Mouse (Mus musculus) urinary bladder, postnatal 10 days (tissue): ENCODE data around the gene Lhfpl5.

ENCODE experiments used
- DNase-seq: peaks from one replicate; pipeline ENCODE4 v3.0.0; 2022; ENCODE audit warnings: low spot score

Lhfpl5 gene

DNA sequence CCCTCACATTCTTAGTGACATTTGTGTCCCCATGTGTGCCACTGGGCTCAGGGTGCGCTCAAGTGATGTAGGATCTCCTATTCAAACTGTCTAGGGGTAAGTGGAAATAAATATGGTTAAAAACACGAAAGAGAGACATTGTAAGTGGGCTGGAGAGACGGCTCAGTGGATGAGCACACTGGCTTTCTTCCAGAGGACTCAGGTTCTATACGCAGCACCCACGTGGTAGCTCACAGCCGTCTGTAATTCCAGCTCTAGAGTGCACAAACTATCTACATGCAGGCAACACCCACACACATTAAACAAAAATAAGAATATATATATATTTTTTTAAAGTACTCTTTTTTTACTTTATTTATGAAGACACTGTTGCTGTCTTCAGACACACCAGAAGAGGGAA is 2.5 kb upstream of the Lhfpl5 start:
- no peak for DNase-seq

DNA sequence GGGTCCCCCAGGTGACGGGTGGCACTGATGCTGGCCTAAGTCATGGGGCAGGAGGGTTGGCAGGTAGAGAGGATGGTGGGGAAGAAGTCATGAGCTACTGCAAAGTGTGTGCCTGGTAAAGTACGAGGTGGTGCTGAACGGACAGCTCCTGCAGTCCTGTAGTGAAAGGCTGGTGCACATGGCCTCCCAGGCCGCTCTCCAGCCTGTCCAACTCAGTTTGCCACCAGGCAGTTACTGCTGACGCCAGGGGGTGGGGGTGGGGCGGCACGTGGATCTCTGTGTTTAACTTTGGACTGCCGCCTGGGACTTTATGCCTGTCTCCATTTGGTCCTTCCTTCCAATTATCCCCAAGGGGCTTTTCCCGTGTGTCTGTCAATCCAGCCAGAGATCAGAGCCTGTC is 5.0 kb downstream of the Lhfpl5 start:
- peak; percentile 37 for DNase-seq

- no peak for DNase-seq
Measured at GRCm38 (mm10) chr17:28581056-28581455, 5.6 kb downstream of the Lhfpl5 start.

- no peak for DNase-seq
Measured at GRCm38 (mm10) chr17:28586509-28586908, 11.1 kb downstream of the Lhfpl5 start.

GRCm38 (mm10) chr17:28588591-28588990 is 13.2 kb downstream of the Lhfpl5 start:
- DNase-seq: no peak

GRCm38 (mm10) chr17:28590596-28590995 is 15.2 kb downstream of the Lhfpl5 start:
- no peak for DNase-seq

- DNase-seq: no peak
Measured at GRCm38 (mm10) chr17:28591476-28591875, 16.0 kb downstream of the Lhfpl5 start.

GRCm38 (mm10) chr17:28592998-28593397 is 17.6 kb downstream of the Lhfpl5 start:
- DNase-seq: no peak

DNA sequence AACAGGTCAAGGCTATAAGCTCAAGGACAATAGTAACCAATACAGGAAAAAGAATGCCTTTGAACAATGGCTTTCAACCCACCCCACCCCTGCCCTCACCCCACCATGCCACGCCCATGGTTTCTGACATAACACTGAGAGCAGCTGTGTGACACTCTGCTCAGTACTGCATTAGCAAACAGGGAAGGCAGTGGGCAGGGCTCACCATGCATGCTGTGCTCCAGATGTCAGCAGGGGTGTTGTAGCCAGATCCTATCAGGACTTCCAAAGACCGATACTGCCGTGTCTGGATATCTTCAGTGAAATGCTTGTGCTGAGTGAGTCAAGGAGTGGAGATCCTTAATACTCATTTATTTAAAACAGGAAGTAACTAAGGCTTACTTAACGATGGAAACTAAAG is 18.5 kb downstream of the Lhfpl5 start:
- no peak for DNase-seq

DNA sequence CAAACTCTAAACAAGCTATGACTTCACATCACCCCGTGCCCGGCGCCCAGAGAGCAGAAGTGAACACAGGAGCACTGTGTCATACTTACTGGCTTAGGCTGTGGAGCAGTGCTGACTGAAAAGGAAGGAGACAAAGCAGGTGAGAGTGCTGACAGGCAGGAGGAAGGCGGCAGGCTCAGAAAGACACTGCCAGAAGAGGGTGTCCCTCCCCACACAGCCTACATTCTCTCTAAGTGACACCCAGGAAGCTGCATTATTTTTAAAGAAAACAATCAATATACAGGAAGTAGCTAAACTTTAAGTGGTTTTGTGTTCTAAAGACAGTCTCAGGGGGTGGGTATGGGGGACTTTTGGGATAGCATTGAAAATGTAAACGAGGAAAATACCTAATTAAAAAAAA is 25.3 kb downstream of the Lhfpl5 start:
- no peak for DNase-seq

DNA sequence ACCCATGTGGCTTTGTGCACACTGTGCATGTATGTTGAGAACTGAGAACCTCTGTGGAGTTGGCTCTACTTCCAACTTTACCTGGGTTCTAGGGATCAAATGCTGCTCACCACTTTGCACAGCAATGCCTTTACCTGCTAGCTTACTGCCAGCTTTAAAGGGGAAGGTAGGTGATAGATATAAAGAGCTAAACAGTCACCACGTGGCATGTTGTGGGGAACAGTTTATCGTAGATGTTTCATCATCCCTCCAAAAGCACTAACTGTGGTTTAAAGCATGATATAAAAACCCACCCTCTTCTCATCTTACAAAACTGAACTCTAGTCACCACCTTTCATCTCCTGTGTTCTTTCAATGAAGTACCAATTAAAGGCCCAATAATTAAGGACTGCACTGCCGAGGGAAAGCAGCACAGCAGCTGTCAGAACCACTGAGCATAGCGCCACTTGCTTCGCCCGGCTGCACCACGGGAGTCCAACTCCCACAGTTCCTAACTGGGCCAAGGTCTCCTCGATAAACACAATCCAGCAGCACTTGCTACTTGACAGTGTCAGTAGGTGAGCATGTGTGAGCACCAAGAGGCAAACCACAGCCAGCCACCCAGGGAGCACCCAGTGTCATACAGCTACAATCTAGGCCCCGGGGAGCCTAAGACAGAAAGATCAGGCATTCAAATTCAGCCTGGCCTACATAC is 26.3 kb downstream of the Lhfpl5 start:
- DNase-seq: no peak

DNA sequence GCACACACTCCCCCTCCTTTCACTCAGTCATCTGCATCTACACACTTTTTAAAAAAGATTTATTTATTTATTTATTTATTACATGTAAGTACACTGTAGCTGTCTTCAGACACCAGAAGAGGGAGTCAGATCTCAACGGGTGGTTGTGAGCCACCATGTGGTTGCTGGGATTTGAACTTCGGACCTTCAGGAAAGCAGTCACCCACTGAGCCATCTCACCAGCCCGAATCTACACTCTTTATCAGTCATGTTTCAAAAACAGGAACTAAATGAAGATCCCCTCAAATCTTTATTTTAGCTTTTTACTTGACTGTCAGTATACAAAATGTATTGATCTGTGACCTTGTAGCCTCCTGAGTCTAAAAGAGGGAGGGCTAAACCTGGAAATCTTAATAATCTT is 34.1 kb downstream of the Lhfpl5 start:
- DNase-seq: no peak

DNA sequence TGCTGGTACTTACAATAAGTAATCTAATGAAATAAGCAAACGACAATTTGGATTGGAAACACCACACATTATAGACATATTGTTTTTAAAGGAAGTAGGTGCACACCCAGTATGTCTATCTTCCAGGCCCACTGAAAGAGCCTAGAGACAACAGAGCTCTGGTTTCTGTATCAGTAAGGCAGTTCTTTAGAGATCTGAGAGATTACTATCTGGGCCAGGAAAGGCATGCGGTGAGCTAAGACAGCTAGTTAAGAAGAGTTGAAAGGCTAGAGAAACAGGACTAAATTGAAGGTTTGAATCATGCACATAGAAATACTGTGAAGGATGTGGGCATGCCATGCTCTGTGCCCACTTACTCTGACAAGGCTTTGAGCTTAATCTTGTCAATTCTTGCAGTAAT is 37.2 kb downstream of the Lhfpl5 start:
- DNase-seq: no peak

DNA sequence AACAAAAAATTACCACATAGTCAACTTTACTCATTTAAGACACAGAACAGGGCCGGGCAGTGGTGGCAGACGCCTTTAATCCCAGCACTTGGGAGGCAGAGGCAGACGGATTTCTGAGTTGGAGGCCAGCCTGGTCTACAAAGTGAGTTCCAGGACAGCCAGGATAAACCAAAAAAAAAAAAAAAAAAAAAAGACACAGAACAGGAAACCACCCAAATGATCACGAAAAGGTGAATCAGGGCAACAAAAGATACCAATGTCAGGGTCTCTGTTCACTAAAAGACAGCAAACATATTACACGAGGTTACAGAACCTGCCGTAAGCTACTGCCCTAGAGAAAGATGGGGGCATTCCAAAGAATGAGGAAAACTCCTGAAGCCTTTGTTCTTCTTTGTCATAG is 37.7 kb downstream of the Lhfpl5 start:
- DNase-seq: no peak

DNA sequence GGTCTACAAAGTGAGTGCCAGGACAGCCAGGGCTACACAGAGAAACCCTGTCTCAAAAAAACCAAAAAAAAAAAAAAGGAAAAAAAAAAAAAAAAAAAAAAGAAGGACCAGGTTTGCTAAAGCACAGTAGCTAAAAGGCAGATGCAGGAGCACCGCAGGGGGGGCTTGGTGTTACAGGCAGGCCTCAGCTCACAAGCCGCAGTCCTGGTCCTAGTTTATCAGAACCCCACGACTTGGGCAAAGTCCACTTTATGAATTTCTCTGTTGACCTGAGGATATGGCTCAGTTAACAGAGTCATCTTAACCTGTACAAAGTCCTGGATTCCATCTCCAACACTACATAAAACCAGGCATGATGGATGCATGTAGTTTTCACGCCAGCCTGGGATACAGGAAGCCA is 39.9 kb downstream of the Lhfpl5 start:
- no peak for DNase-seq

DNA sequence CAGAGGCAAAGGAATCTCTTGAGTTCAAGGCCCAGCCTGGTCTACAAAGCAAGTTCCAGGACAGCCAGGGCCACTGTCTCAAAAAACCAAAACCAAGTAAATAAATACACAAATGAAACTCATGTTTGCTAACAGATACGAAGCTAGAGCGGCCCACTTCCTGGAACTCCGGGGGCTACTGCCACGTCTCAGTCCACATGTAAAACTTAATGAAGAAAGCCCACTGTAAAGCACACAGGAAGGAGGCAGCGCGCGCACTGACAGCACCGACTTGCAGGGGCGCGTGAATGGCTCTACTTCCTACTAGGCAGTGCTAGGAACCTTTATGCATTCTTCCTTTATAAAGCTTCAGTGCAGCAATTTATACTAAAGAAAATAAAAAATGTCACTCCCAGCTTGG is 42.2 kb downstream of the Lhfpl5 start:
- DNase-seq: no peak

DNA sequence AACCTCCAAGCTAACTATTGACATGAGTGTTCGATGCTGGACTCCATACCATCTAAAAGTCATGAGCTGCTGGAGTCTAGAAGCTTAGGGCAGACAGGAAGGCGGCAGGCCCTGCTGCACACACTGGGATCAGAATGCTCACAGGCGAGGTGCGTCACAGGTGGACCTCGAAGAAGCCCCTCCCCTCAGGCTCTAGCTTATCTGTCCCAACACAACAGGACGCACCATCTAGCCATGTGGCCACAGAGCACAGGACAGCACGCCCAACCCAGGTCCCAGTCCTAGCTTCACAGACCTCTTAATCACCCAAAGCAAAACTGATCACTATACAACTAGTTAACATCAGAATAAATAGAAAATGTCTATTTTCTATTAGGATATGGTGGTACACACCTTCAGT is 42.7 kb downstream of the Lhfpl5 start:
- DNase-seq: no peak

DNA sequence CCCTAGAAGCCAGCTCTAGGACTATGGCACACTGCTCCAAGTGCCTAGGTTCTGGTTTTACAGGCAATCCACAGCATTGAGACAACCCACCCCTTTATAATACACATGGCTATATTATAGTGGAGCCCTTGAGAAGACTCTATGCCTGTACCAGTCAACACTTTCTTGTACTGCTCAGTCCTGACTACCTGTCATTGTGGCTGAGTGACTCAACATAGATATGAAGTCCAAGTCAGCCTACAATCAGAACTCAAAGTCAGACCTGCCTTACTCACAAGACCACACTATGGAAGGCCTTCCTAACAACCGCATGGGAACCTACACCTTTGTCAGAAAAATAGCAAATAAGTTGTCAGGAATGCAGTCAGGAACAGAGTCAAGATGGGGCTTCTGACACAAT is 43.3 kb downstream of the Lhfpl5 start:
- no peak for DNase-seq

DNA sequence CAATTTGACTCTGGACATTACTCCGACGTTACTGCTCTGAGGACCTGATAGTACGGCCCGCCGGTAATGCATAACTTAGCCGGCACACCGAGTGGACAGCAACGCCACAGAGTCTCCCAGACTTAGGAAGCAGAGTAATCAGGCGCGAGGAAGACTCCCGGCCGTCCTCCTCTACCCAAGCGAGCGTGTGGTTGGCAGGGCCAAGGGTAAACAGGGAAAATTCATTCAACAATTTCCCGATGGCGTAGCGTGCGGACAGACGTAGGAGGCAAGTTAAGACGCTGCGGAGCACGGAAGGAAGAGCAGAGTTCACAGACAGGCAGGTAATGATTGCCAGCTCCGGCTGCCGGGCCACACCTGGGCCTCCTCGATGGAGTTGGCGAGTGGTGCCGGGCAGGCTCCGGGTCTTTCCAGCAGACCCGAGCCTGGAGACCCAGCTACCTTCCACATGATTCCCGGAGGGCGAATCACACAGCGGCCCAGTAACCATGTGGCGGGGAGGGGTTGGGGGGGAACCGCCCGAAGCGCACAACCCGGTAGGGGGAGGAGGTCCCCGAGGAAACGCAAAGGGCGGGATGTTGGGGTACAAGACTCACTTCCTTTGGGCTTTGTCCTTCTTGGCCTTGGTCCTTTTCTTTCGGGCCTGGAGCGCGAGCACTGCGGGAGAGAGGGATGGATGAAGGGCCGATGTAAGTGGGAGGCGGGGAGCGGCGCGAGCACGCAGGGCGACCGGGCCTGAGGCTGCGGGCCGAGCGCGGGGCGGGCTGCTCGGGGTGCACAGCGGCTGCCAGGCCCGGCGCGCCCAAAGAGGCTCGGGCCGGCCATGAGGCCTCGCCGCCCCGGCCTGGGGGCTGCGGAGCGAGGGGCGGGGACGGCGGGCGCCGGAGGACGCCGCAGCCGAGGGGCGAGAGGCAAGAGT is 46.2 kb downstream of the Lhfpl5 start:
- no peak for DNase-seq

DNA sequence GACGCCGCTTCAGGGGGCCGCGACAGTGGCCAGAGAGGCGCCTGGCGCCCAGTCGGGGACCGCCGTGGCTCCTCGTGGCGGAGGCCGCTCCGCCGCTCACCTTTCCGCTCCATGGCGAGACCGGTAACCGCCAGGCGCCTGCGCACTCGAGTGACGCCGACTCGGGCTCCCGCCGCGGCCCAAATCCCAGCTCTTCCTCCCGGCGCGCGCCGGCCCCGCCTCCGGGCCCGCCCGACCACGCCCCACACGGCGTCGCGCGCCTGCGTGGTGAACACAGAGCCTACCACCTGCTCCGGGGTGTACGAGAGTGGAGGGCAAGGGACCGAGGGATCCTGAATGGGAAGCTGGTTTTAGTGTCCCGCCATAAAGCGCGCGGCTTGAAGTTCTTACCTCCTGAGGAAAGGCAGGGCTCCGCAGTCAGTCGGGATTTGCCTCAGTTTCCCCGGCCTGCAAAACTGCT is 46.9 kb downstream of the Lhfpl5 start, which contains the start of gene Srpk1:
Gene Srpk1 (minus strand): TSS at position 410 of the 460 bp plus-strand sequence.
- peak; percentile 65 for DNase-seq

DNA sequence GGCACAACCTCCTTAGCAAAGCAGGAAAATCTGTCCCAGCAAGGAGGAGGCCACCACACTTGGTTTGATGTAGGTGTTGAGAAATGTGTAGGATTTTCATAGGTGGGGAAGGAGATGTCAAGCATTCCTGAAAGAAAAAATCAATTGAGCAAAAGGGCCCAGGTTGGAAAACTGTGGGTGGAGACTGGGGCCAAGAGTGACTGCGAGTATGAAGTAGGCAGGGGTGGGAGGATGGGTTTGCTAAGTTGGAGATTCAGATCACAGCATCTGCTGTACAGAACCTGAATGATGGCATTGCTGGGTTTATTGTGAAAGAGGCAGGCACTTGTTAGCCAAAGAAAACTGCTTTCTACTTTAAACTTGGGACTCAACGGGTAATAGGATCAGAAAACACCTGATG is 49.4 kb downstream of the Lhfpl5 start:
- no peak for DNase-seq

DNA sequence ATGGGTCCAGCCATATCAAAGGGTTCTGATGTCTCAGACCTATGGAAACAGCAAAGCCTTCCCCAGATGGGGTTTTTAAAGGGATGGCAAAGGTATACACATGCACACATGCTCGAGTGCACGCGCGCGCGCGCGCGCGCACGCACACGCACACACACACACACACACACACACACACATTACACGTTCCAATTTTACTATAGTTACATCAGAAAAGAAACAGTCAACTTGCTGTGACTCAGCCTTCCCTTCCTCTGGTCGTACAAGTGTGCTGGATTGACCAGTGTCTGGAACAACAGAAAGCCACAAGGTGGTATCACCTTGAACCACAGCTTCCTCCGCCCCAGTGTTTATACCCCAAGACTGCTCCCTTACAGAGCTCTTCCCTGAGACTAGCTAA is 49.9 kb downstream of the Lhfpl5 start:
- DNase-seq: no peak

GRCm38 (mm10) chr17:28626937-28627336 is 51.5 kb downstream of the Lhfpl5 start:
- DNase-seq: no peak
